Mouse (Mus musculus) MEL (cell line): ENCODE data around the gene Foxn3. TPM values are rescaled to one million over a fixed set of nuclear protein-coding genes. Genes with fewer than 3 reads are reported as not detected.

ENCODE experiments used
- DNase-seq: peaks from one replicate; pipeline ENCODE4 v3.0.0; 2011; ENCODE audit warnings: low read depth, low spot score
- H3K27ac ChIP-seq: 2 replicates; pipeline ENCODE4 v1.5.1; 2012; ENCODE audit warnings: low read depth, mild to moderate bottlenecking, control low read depth, low read length, moderate library complexity; ENCODE audit not compliant: control insufficient read depth
- H3K27me3 ChIP-seq, 2 experiments: fragments of 150-350 bp in 1 of 2; sonication (generic) in 1 of 2; 2 replicates each; pipeline ENCODE4 v1.6.1; 2012; ENCODE audit warnings: low read length in 2 of 2, mild to moderate bottlenecking in 2 of 2, improper control_type of control experiment in 1 of 2, moderate library complexity in 1 of 2; ENCODE audit not compliant: insufficient read depth in 2 of 2, control insufficient read depth in 1 of 2
- H3K36me3 ChIP-seq, 2 experiments: 2 replicates each; pipeline ENCODE4 v1.6.1; 2012 to 2014; ENCODE audit warnings: low read length in 2 of 2, improper control_type of control experiment in 1 of 2, inconsistent platforms in 1 of 2, mild to moderate bottlenecking in 1 of 2; ENCODE audit not compliant: insufficient read depth in 2 of 2, control insufficient read depth in 1 of 2
- H3K4me1 ChIP-seq, 2 experiments: fragments of 150-350 bp in 1 of 2; sonication (generic) in 1 of 2; 2 replicates each; pipeline ENCODE4 v1.6.1; 2012; ENCODE audit warnings: low read length in 2 of 2, improper control_type of control experiment in 1 of 2, mild to moderate bottlenecking in 1 of 2; ENCODE audit not compliant: insufficient read depth in 2 of 2, control insufficient read depth in 1 of 2
- H3K4me3 ChIP-seq, 2 experiments: fragments of 150-350 bp in 1 of 2; sonication (generic) in 1 of 2; 2 replicates each; pipeline ENCODE4 v1.5.1; 2012; ENCODE audit warnings: low read depth in 2 of 2, low read length in 2 of 2, mild to moderate bottlenecking in 2 of 2, moderate library complexity in 2 of 2, control low read depth in 1 of 2, improper control_type of control experiment in 1 of 2; ENCODE audit not compliant: control insufficient read depth in 1 of 2, insufficient read depth in 1 of 2
- H3K79me2 ChIP-seq: 2 replicates; pipeline ENCODE4 v1.6.1; 2012; ENCODE audit warnings: mild to moderate bottlenecking, low read length, moderate library complexity; ENCODE audit not compliant: control insufficient read depth, poor library complexity, insufficient read depth
- H3K9ac ChIP-seq: 2 replicates; pipeline ENCODE4 v1.6.1; 2012; ENCODE audit warnings: low read depth, mild to moderate bottlenecking, control low read depth, low read length, moderate library complexity; ENCODE audit not compliant: control insufficient read depth, poor library complexity, severe bottlenecking
- H3K9me3 ChIP-seq: fragments of 150-350 bp; sonication (generic); replicated peaks from 2 replicates; pipeline ENCODE4 v1.6.1; 2012; ENCODE audit warnings: mild to moderate bottlenecking, low read length, improper control_type of control experiment, moderate library complexity; ENCODE audit not compliant: insufficient read depth
- CHD1 ChIP-seq: IDR thresholded peaks from 2 replicates; pipeline ENCODE4 v1.6.1; 2012; ENCODE audit warnings: low read depth, mild to moderate bottlenecking, inconsistent platforms, low read length, improper control_type of control experiment
- CHD2 ChIP-seq: IDR thresholded peaks from 2 replicates; pipeline ENCODE4 v1.6.1; 2011; ENCODE audit warnings: low read length, improper control_type of control experiment
- ELF1 ChIP-seq: IDR thresholded peaks from 2 replicates; pipeline ENCODE4 v1.6.1; 2014; ENCODE audit warnings: low read depth, mild to moderate bottlenecking, inconsistent platforms, low read length, improper control_type of control experiment, moderate library complexity
- EP300 ChIP-seq, 2 experiments: IDR thresholded peaks; 2 replicates each; pipeline ENCODE4 v1.6.1; 2011; ENCODE audit warnings: improper control_type of control experiment in 2 of 2, low read length in 2 of 2, low read depth in 1 of 2, mild to moderate bottlenecking in 1 of 2
- ETS1 ChIP-seq: IDR thresholded peaks from 2 replicates; pipeline ENCODE4 v1.6.1; 2012; ENCODE audit warnings: low read depth, mild to moderate bottlenecking, inconsistent platforms, low read length, improper control_type of control experiment, moderate library complexity
- GATA1 ChIP-seq: IDR thresholded peaks from 2 replicates; pipeline ENCODE4 v1.6.1; 2011; ENCODE audit warnings: low read depth, low read length, improper control_type of control experiment
- KAT2A ChIP-seq: conservative IDR thresholded peaks from 2 replicates; pipeline ENCODE4 v1.6.1; 2012; ENCODE audit warnings: low read depth, low read length, improper control_type of control experiment, inconsistent platforms
- MAZ ChIP-seq: IDR thresholded peaks from 2 replicates; pipeline ENCODE4 v1.6.1; 2012; ENCODE audit warnings: low read depth, mild to moderate bottlenecking, inconsistent platforms, low read length, improper control_type of control experiment
- MEF2A ChIP-seq: IDR thresholded peaks from 2 replicates; pipeline ENCODE4 v1.6.1; 2014; ENCODE audit warnings: low read depth, mild to moderate bottlenecking, inconsistent platforms, low read length, improper control_type of control experiment; ENCODE audit not compliant: poor library complexity, insufficient replicate concordance, severe bottlenecking; ENCODE audit errors: extremely low read depth
- MXI1 ChIP-seq: IDR thresholded peaks from 2 replicates; pipeline ENCODE4 v1.6.1; 2011; ENCODE audit warnings: mild to moderate bottlenecking, low read depth, low read length, improper control_type of control experiment
- MYB ChIP-seq: IDR thresholded peaks from 2 replicates; pipeline ENCODE4 v1.6.1; 2011; ENCODE audit warnings: mild to moderate bottlenecking, low read depth, low read length, improper control_type of control experiment
- MYC ChIP-seq: IDR thresholded peaks from 2 replicates; pipeline ENCODE4 v1.6.1; 2011; ENCODE audit warnings: low read depth, mild to moderate bottlenecking, low read length, improper control_type of control experiment, moderate library complexity
- NELFE ChIP-seq: IDR thresholded peaks from 2 replicates; pipeline ENCODE4 v1.6.1; 2011; ENCODE audit warnings: low read depth, low read length, improper control_type of control experiment
- NRF1 ChIP-seq: IDR thresholded peaks from 2 replicates; pipeline ENCODE4 v1.6.1; 2014; ENCODE audit warnings: low read depth, mild to moderate bottlenecking, inconsistent platforms, low read length, improper control_type of control experiment, moderate library complexity; ENCODE audit not compliant: poor library complexity, insufficient read depth, severe bottlenecking
- POLR2AphosphoS5 ChIP-seq: IDR thresholded peaks from 2 replicates; pipeline ENCODE4 v1.6.1; 2012; ENCODE audit warnings: low read depth, borderline replicate concordance, mild to moderate bottlenecking, inconsistent platforms, low read length, moderate library complexity, mixed read lengths
- RAD21 ChIP-seq: IDR thresholded peaks from 2 replicates; pipeline ENCODE4 v1.6.1; 2011; ENCODE audit warnings: mild to moderate bottlenecking, low read depth, low read length, improper control_type of control experiment
- SMC3 ChIP-seq: IDR thresholded peaks from 2 replicates; pipeline ENCODE4 v1.6.1; 2011; ENCODE audit warnings: low read depth, low read length, improper control_type of control experiment
- TAL1 ChIP-seq: IDR thresholded peaks from 2 replicates; pipeline ENCODE4 v1.6.1; 2012; ENCODE audit warnings: mild to moderate bottlenecking, inconsistent platforms, low read length, moderate library complexity, mixed read lengths
- TBP ChIP-seq: IDR thresholded peaks from 2 replicates; pipeline ENCODE4 v1.8.0; 2011; ENCODE audit warnings: low read depth, low read length, improper control_type of control experiment
- TCF12 ChIP-seq: IDR thresholded peaks from 2 replicates; pipeline ENCODE4 v1.6.1; 2014; ENCODE audit warnings: low read depth, mild to moderate bottlenecking, inconsistent platforms, low read length, improper control_type of control experiment, moderate library complexity
- USF1 ChIP-seq: IDR thresholded peaks from 2 replicates; pipeline ENCODE4 v1.6.1; 2014; ENCODE audit warnings: low read depth, mild to moderate bottlenecking, inconsistent platforms, low read length, improper control_type of control experiment, moderate library complexity
- ZMIZ1 ChIP-seq: IDR thresholded peaks from 2 replicates; pipeline ENCODE4 v1.6.1; 2012; ENCODE audit warnings: low read depth, mild to moderate bottlenecking, inconsistent platforms, low read length, improper control_type of control experiment, moderate library complexity
- polyA plus RNA-seq, 2 experiments: library from polyadenylated mRNA; stranded (reverse) in 1 of 2; unstranded in 1 of 2; fragments of >175 nt in 1 of 2; fragments of >200 nt in 1 of 2; gene quantifications; 2 replicates each; pipeline versions ENCODE4 v1.2.1 to v1.2.4; 2012; ENCODE audit warnings: low replicate concordance in 2 of 2, low read depth in 1 of 2; ENCODE audit not compliant: insufficient read length in 2 of 2, insufficient read depth in 1 of 2, missing spikeins in 1 of 2
- total RNA-seq: library from RNA; depleted of rRNA; stranded (reverse); fragments of 300-350 nt; gene quantifications from 2 replicates; pipeline ENCODE4 v1.2.3, GENCODE M21; 2012

The Foxn3 gene
- total and polyA plus RNA-seq, 3 experiments: 15.5 to 22.8 TPM; not detected in 1

DNA sequence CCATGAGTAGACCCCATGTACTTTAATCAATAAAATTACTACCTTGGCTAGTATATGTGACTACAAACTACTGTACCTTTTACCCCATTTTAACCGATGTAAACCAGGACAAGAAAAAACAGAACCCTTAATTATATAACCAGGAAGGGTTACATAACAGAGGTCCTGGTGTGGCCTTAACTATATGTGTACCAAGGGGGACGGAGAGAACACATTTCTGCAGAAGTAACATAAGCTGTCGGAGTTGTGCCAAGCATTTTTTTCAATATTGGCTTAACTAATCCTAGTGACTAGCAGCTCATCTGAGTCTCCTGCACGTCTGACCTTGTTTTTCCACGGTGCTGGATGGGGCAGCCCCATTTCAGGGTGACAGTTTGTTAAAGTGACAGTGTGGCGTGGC lies 315.4 kb downstream of the Foxn3 start:
- TF ChIP-seq USF1 (no peak), CHD1 (no peak), EP300 (IDR thresholded peaks at IDR 0.05; ENCODE audit: low read depth in 1 of 2, low read length in 2 of 2) (no peak), ZMIZ1 (no peak), TCF12 (no peak)
- DNase-seq: no peak
- no peak overlapping the region for H3K9ac ChIP-seq
- H3K79me2 ChIP-seq: no peaks in the 10 kb centered on the region
- H3K27ac ChIP-seq: no peak overlapping the region
- H3K36me3 ChIP-seq: no peaks in the 10 kb centered on the region
- no peaks in the 10 kb centered on the region for H3K27me3 ChIP-seq
- no peak overlapping the region for H3K4me3 ChIP-seq
- H3K9me3 ChIP-seq: no peaks in the 10 kb centered on the region
- H3K4me1 ChIP-seq: no peaks in the 10 kb centered on the region

DNA sequence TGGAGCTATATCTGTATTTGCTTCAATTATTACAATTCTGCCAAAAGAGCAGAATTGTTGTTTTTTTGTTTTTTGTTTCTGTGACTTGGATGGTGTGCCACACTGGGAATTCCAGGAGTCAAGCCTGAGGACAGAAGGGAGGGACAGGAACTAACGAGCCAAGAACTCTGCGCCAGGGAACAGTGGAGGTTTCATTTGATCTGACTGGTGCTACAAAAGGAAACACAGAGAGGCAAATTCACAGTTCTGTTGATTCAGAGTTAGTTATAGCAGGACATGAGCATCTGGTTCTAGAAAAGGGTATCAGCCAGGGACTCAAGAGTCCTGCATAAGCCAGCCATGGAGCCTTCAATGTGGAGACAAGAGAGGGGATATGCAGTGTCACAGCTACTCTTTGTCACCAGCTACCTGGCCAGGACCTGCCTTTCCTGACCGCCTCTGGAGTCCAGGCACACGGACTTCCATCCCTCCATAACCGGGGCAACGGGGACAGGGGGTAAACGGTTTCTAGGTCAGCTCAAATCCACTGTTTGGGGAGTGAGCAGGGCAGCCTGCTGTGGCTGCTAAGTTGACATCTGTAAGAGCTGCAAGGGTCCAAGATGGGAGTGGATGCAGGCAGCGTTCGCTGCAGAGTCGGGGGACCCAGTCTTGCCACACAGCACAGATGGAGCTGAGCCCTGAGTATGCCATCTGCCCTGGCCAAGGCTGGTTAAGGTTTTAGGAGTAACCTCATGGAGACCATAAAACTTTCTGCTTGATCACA lies 316.2 kb downstream of the Foxn3 start:
- Histone ChIP-seq H3K4me3 (no peak overlapping the region), H3K79me2 (no peaks in the 10 kb centered on the region), H3K27ac (no peak overlapping the region)
- TF ChIP-seq ELF1: no peak
- no peak for TF ChIP-seq TAL1
- no peak for TF ChIP-seq GATA1
- TF ChIP-seq, all 39 proteins: peak for 0
- Histone ChIP-seq H3K9ac (no peak overlapping the region), H3K9me3 (no peaks in the 10 kb centered on the region), H3K27me3 (no peaks in the 10 kb centered on the region), H3K4me1 (no peaks in the 10 kb centered on the region), H3K36me3 (no peaks in the 10 kb centered on the region)
- DNase-seq: no peak

DNA sequence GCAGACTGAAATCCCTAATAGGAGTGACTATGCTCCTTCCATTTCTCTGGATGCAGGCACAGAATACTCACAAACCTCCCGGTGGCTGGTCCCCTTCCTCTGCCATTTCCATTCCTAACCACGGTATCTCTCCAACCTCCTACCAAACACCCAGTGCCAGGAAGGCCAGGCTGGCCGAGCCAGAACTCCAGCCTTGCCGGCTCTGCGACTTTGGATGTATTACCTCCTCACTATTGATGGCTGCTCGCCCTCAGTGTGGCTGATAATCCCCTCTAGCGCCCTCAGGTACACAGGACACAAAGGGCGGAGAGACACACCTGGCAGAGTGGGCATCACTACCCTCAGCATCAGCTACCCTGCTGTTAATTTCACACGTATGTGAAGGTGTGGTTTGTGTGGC lies 318.7 kb downstream of the Foxn3 start:
- no peak for TF ChIP-seq TCF12
- TF ChIP-seq GATA1: no peak
- no peak for TF ChIP-seq SMC3
- TF ChIP-seq TBP: no peak
- TF ChIP-seq NELFE: no peak
- TF ChIP-seq MXI1: no peak
- no peak for TF ChIP-seq MYB
- no peak for TF ChIP-seq CHD1
- TF ChIP-seq ZMIZ1: no peak
- TF ChIP-seq POLR2AphosphoS5: no peak
- TF ChIP-seq CHD2: no peak
- no peak for TF ChIP-seq RAD21
- TF ChIP-seq MEF2A: no peak
- no peak for TF ChIP-seq KAT2A
- no peak for TF ChIP-seq MAZ
- no peak for TF ChIP-seq MYC
- TF ChIP-seq NRF1: no peak
- TF ChIP-seq ETS1: no peak

More for the DNA sequence above, 318.7 kb downstream of the Foxn3 start:
- no peak overlapping the region for H3K4me3 ChIP-seq
- H3K27ac ChIP-seq: no peak overlapping the region
- H3K79me2 ChIP-seq: no peaks in the 10 kb centered on the region
- no peaks in the 10 kb centered on the region for H3K36me3 ChIP-seq
- no peak for DNase-seq
- H3K27me3 ChIP-seq: no peaks in the 10 kb centered on the region
- H3K9me3 ChIP-seq: no peaks in the 10 kb centered on the region
- no peaks in the 10 kb centered on the region for H3K4me1 ChIP-seq
- H3K9ac ChIP-seq: no peak overlapping the region
